Mouse (Mus musculus): ENCODE data around the gene Prkab2. TPM values are rescaled to one million over a fixed set of nuclear protein-coding genes. Genes with fewer than 3 reads are reported as not detected.
A peak's percentile ranks its signal among the peaks of the same experiment; 100 is the strongest.

Prkab2 gene
- polyA plus RNA-seq, 1 experiment from 2014 or later = 5.1 TPM

DNA sequence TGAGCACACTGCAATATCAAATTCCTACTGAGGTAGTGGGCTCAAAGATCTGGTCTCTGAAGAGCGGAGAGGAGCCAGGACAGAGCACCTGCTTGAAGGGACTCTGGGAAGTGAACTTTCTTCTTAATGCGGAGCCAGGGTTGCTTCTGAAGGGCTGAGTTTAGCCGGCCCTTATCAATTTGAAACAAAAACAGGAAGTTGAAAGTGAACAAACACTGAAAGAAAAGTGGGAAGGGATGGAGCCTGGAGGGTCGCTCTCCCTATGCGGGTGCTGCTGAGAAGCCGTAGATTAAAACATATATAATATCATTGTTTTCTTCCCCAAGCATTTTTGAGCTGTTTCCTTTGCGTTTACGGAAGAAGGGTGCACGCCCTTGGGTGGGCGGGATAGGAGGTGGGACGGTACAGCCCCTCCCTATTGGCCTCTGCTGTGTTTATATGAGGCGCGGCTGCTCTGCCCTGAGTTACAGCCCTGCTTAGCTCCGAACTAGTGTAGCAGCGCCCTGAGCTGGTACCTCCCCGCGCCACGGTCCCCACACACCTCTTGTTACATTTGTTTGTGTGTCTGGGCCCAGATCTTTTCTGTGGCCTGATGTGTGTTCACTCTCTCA, 29.5 kb upstream of the Prkab2 start, which contains the start of gene Fmo5:
Fmo5 (plus strand) TSS at position 414 of the 611 bp plus-strand sequence.
- no peaks in the 10 kb centered on the region for H3K9me3 ChIP-seq
- H3K9ac ChIP-seq = peak within 1 kb of the TSS; percentile 2
- no peaks in the 10 kb centered on the region for H3K27me3 ChIP-seq
- peak within 1 kb of the TSS; percentile 42 for H3K4me3 ChIP-seq
- 1% methylated on average over 18 of the region's 18 CpGs for WGBS
- H3K4me2 ChIP-seq = peak within 1 kb of the TSS; percentile 69
- no peaks in the 10 kb centered on the region for H3K36me3 ChIP-seq
- H3K4me1 ChIP-seq = peaks cover 5% of the 10 kb centered on the region; the same call in 1 of the 2 replicates
- no peak within 1 kb of the TSS for H3K27ac ChIP-seq
- peak; percentile 96 for ATAC-seq (ENCODE audit: borderline replicate concordance, extremely low read depth, low FRiP score, low TSS enrichment)

DNA sequence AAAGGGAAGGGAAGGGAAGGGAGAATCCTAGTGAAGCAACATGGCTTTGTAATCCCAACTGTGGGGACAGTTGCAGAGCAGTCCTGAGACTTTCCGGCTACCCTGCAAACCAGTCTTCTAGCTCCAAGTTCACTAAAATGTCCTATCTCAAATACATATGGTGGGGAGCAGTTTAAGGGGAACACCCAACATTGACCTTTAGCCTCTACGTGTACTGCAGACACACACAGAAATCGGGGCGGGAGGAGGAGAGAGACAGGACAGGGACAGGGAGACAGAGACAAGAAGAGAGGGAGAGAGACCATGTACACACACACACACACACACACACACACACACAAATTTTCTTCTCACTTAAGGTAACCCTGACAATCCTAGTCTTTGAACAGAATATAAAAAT, 28.1 kb upstream of the Prkab2 start:
- Histone ChIP-seq H3K27ac (no peak overlapping the region), H3K27me3 (no peaks in the 10 kb centered on the region), H3K9me3 (no peaks in the 10 kb centered on the region), H3K9ac (no peak overlapping the region), H3K4me1 (peaks cover 5% of the 10 kb centered on the region; the same call in 1 of the 2 replicates), H3K4me3 (no peak overlapping the region), H3K36me3 (no peaks in the 10 kb centered on the region), H3K4me2 (no peak overlapping the region)
- 63% methylated on average over 4 of the region's 4 CpGs for WGBS
- no peak for ATAC-seq (ENCODE audit: borderline replicate concordance, extremely low read depth, low FRiP score, low TSS enrichment)

DNA sequence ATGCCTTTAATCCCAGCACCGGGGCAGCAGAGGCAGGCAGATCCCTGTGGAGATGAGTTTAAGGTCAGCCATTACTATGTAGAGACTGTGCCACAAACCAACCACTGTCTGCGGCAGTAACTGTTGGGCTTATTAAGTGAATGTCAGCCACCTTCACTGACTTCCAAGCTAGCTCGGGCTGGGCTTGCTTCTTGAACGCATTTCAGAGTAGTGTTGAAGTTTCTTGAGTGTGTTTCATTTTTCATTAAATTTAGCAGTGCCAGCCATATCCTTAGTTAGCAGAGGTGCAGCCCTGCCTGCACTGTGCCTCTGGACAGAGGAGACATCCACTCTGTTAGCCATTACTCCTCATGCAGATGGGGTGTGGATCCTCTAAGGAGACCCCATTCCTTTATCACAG, 27.2 kb upstream of the Prkab2 start:
- H3K4me1 ChIP-seq = peaks cover 5% of the 10 kb centered on the region; the same call in 1 of the 2 replicates
- H3K27ac ChIP-seq = no peak overlapping the region
- no peak for ATAC-seq (ENCODE audit: borderline replicate concordance, extremely low read depth, low FRiP score, low TSS enrichment)
- H3K9me3 ChIP-seq = no peaks in the 10 kb centered on the region
- H3K9ac ChIP-seq = no peak overlapping the region
- no peak overlapping the region for H3K4me3 ChIP-seq
- H3K27me3 ChIP-seq = no peaks in the 10 kb centered on the region
- no peak overlapping the region for H3K4me2 ChIP-seq
- no peaks in the 10 kb centered on the region for H3K36me3 ChIP-seq
- WGBS = 88% methylated on average over 4 of the region's 4 CpGs

DNA sequence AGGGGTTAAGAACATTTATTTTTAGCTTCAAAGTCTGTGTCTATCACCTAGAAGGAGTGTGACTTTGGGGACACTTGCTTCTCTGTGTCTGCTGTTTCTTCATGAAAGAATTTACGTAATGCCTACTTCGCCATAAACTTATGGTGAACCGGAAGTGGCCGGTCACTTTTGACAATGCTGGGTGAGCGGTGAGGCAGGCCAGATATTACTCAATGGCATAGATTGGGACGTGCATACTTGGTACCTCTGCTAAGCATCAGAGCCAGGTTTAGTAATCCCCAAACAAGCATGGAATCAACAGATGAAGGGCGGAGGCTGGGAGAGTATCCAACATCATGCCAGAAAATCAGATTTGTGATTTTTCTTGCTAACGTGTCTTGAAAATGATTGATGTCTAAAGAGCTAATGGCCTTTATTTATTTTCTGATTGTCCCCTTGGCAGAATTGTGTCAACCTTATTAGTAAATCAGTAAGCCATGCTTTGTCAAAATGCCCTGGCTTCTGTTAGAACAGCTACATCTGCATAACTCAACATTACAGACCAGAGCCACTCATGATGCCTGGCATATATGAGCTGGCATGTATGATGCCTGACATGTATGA, 26.6 kb upstream of the Prkab2 start:
- no peak overlapping the region for H3K9ac ChIP-seq
- H3K4me3 ChIP-seq = no peak overlapping the region
- H3K27ac ChIP-seq = no peak overlapping the region
- no peaks in the 10 kb centered on the region for H3K9me3 ChIP-seq
- peaks cover 5% of the 10 kb centered on the region; the same call in 1 of the 2 replicates for H3K4me1 ChIP-seq
- no peak overlapping the region for H3K4me2 ChIP-seq
- H3K27me3 ChIP-seq = no peaks in the 10 kb centered on the region
- WGBS = 76% methylated on average over 8 of the region's 8 CpGs
- no peaks in the 10 kb centered on the region for H3K36me3 ChIP-seq
- no peak for ATAC-seq (ENCODE audit: borderline replicate concordance, extremely low read depth, low FRiP score, low TSS enrichment)

DNA sequence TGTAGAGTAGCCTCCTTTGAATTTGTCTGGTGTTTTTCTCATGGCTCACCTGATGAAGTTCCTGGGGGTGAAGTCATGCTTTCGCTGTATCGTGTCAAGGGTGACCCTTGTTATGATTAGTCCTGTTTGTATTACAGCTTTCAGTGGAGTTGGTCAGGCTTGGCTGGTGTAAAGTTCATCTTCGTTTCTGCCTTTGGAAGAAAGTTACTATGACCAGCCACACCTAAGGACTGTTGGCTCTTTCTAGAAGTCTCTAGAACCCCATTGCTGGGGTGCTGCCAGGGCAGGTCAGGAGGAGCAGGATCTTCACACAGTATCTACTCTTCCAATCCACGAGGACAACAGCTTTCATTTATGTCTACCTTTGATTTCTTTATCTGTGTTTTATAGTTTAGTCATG, 24.5 kb upstream of the Prkab2 start:
- no peaks in the 10 kb centered on the region for H3K36me3 ChIP-seq
- ATAC-seq (ENCODE audit: borderline replicate concordance, extremely low read depth, low FRiP score, low TSS enrichment) = no peak
- H3K9me3 ChIP-seq = no peaks in the 10 kb centered on the region
- no peak overlapping the region for H3K27ac ChIP-seq
- no peak overlapping the region for H3K4me3 ChIP-seq
- no peaks in the 10 kb centered on the region for H3K27me3 ChIP-seq
- no peak overlapping the region for H3K4me2 ChIP-seq
- peaks cover 5% of the 10 kb centered on the region; the same call in 1 of the 2 replicates for H3K4me1 ChIP-seq
- 76% methylated on average over 4 of the region's 4 CpGs for WGBS
- no peak overlapping the region for H3K9ac ChIP-seq

DNA sequence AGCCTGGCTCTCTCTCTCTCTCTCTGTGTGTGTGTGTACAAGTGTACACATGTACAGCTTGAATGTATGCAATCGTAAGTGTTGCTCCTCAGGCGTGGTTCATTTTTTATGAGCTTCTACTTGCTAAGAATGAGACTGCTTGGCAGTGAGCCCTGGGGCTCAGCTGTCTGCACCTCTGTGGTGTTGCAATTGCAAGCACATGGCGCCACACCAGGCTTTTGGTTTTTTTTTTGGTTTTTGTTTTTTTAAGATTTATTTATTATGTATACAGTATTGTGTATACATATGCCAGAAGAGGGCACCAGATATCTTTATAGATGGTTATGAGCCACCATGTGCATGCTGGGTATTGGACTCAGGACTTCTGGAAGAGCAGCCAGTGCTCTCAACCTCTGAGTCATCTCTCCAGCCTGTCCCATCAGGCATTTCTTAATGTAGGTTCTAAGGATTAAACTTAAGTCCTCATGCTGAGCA, 23.7 kb upstream of the Prkab2 start:
- ATAC-seq (ENCODE audit: borderline replicate concordance, extremely low read depth, low FRiP score, low TSS enrichment) = peak; percentile 49; the same call in 1 of the 2 replicates
- H3K27ac ChIP-seq = no peak overlapping the region
- 47% methylated on average over 3 of the region's 3 CpGs for WGBS

DNA sequence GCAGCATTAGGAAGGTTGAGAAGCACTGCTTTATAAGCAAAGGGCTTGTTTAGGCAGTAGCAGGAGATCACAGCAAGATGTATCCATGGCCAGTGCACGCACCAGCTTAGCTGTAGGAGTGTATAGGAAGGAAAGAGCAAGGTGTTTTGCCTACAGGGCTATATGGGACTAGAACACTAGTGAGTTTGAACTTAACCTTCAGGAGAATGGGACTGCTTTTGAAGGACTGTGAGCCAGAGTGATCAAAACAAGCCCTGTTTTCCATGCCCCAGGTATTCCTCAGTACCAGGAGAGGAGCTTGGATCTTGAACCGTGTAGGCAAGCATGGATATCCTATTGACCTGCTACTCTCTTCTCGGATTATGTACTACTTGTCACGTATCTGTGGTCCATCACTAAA, 16.6 kb upstream of the Prkab2 start:
- H3K4me2 ChIP-seq = no peak overlapping the region
- ATAC-seq (ENCODE audit: borderline replicate concordance, extremely low read depth, low FRiP score, low TSS enrichment) = no peak
- H3K9ac ChIP-seq = no peak overlapping the region
- H3K27me3 ChIP-seq = no peaks in the 10 kb centered on the region
- WGBS = 87% methylated on average over 4 of the region's 4 CpGs
- no peaks in the 10 kb centered on the region for H3K36me3 ChIP-seq
- no peaks in the 10 kb centered on the region for H3K4me1 ChIP-seq
- no peak overlapping the region for H3K4me3 ChIP-seq
- H3K27ac ChIP-seq = no peak overlapping the region
- H3K9me3 ChIP-seq = no peaks in the 10 kb centered on the region

More for the DNA sequence above, 23.7 kb upstream of the Prkab2 start:
- H3K4me2 ChIP-seq = no peak overlapping the region
- no peaks in the 10 kb centered on the region for H3K9me3 ChIP-seq
- H3K4me1 ChIP-seq = no peaks in the 10 kb centered on the region
- H3K36me3 ChIP-seq = no peaks in the 10 kb centered on the region
- no peak overlapping the region for H3K4me3 ChIP-seq
- H3K27me3 ChIP-seq = no peaks in the 10 kb centered on the region
- no peak overlapping the region for H3K9ac ChIP-seq

DNA sequence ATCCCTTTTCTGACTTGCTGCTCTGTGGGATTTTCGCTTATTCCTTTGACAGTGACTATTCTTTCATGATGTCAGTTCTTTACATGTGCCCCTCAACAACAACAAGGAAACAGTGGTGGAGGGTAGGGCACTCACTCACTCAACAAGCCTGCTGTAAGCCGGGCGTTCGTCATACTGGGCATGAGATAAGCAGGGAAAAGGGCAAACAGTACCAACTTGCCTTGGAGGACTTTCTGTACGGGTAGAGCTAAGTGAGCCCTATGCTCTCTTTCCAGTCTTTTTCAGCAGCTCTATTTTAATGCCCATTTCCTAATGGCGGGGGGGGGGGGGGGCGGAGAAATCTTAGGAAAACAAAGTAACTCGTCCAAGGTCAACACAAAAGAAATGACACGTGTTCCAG, 16.0 kb upstream of the Prkab2 start:
- ATAC-seq (ENCODE audit: borderline replicate concordance, extremely low read depth, low FRiP score, low TSS enrichment) = no peak
- Histone ChIP-seq H3K27ac (no peak overlapping the region), H3K4me2 (no peak overlapping the region), H3K9me3 (no peaks in the 10 kb centered on the region), H3K4me1 (no peaks in the 10 kb centered on the region), H3K9ac (no peak overlapping the region), H3K27me3 (no peaks in the 10 kb centered on the region), H3K36me3 (no peaks in the 10 kb centered on the region), H3K4me3 (no peak overlapping the region)
- 73% methylated on average over 9 of the region's 9 CpGs for WGBS

DNA sequence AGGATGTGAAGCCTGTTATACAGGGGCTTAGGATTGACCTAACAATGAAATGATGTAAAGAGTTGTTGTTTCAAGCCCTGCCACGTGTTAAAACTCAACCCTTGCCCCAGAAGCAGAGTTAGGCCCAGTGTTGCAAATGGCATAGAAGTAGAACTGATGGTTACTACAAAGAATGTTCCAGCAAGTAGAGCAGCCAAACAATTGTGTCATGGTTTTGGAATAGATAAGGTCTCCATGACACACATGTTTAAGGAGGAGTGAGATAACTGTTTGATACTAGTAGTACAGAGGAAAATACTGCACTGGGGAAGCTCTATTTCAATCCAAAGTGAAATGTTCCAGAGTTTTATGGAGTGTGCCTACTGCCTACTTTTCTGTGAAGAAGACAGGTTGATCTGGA, 9.5 kb upstream of the Prkab2 start:
- no peak for ATAC-seq (ENCODE audit: borderline replicate concordance, extremely low read depth, low FRiP score, low TSS enrichment)
- H3K4me2 ChIP-seq = no peak overlapping the region
- H3K27me3 ChIP-seq = no peaks in the 10 kb centered on the region
- H3K4me1 ChIP-seq = no peaks in the 10 kb centered on the region
- H3K27ac ChIP-seq = no peak overlapping the region
- no peak overlapping the region for H3K4me3 ChIP-seq
- H3K9me3 ChIP-seq = no peaks in the 10 kb centered on the region
- H3K9ac ChIP-seq = no peak overlapping the region
- no peaks in the 10 kb centered on the region for H3K36me3 ChIP-seq
- 23% methylated on average over 1 of the region's 1 CpGs for WGBS

DNA sequence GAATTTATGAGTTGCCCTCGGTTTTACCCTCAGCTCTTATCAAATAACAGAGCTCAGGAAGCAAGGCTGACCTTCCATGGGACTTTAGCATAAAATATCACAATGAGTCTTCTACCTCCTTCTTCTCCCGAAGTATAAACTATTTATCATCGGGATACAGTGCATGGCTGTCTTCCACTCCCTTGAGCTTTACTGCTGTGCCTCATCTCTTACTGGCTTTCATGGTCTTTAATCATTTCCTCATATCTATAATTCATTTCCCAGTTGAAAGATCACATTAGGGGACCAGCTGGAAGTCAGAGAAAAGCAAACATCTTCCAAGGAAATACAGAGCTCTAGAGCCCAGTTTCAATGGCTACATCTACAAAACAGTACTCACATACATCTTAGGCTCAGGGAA, 9.0 kb upstream of the Prkab2 start:
- H3K4me3 ChIP-seq = no peak overlapping the region
- H3K27ac ChIP-seq = no peak overlapping the region
- 56% methylated on average over 3 of the region's 3 CpGs for WGBS
- no peaks in the 10 kb centered on the region for H3K9me3 ChIP-seq
- no peaks in the 10 kb centered on the region for H3K27me3 ChIP-seq
- no peaks in the 10 kb centered on the region for H3K4me1 ChIP-seq
- no peak overlapping the region for H3K9ac ChIP-seq
- H3K36me3 ChIP-seq = no peaks in the 10 kb centered on the region
- no peak for ATAC-seq (ENCODE audit: borderline replicate concordance, extremely low read depth, low FRiP score, low TSS enrichment)
- H3K4me2 ChIP-seq = no peak overlapping the region

DNA sequence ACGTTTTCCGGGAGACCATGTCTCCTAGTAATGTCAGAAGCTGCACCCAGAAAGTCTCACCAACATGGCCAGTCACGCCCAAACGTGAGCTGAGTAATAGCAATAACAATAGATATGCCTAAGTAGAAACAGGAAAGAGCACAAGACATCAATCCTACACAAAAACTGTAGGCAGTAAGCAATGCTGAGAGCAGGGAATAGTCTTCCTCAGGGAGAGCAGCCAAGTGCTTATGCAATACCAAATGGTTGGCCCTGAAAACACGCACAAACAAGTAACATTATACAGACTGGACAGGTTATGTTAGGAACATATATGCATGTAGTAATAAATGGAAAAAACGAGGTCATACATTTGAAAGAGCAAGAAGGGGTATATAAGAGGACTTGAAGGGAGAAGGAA, 8.5 kb upstream of the Prkab2 start:
- H3K27ac ChIP-seq = no peak overlapping the region
- no peaks in the 10 kb centered on the region for H3K9me3 ChIP-seq
- H3K9ac ChIP-seq = no peak overlapping the region
- no peaks in the 10 kb centered on the region for H3K36me3 ChIP-seq
- H3K27me3 ChIP-seq = no peaks in the 10 kb centered on the region
- H3K4me1 ChIP-seq = no peaks in the 10 kb centered on the region
- ATAC-seq (ENCODE audit: borderline replicate concordance, extremely low read depth, low FRiP score, low TSS enrichment) = no peak
- no peak overlapping the region for H3K4me3 ChIP-seq
- H3K4me2 ChIP-seq = no peak overlapping the region
- WGBS = 76% methylated on average over 6 of the region's 6 CpGs

DNA sequence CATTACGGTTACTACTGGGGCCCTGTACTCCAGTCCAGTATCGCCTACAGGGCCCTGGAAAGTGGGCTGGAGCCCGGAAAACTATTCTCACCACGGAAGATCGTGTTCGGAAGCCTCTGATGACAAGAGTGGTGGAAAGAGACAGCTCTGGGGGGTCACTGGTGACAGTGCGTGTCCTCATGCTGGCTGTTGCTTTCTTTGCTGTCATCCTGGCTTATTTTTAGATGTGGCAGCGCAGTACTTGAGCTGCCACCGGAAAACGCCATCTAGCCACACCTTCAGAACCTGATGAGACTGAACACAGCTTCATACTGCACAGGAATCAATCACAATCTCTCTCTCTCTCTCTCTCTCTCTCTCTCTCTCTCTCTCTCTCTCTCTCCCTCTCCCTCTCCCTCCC, 6.4 kb upstream of the Prkab2 start:
- Histone ChIP-seq H3K36me3 (no peaks in the 10 kb centered on the region), H3K27me3 (no peaks in the 10 kb centered on the region), H3K4me2 (no peak overlapping the region), H3K9ac (no peak overlapping the region), H3K4me1 (no peaks in the 10 kb centered on the region), H3K9me3 (no peaks in the 10 kb centered on the region), H3K27ac (no peak overlapping the region), H3K4me3 (no peak overlapping the region)
- ATAC-seq (ENCODE audit: borderline replicate concordance, extremely low read depth, low FRiP score, low TSS enrichment) = no peak
- 69% methylated on average over 10 of the region's 10 CpGs for WGBS
